50 mouse cellular contexts compared by ENCODE assay signal in genomic region chr8:47819034-47819433, GRCm38 (mm10). TPM values are rescaled to one million over a fixed set of nuclear protein-coding genes. Genes with fewer than 3 reads are reported as not detected.
"Had no signal": no experiment of that assay in that cellular context is flagged by ENCODE, and none has a peak within 500 bp of the region (broad histone marks: within the 10 kb centered on the region; RNA-seq: fewer than 3 reads in every experiment).

No protein-coding gene starts in this region.

- H3K36me3 ChIP-seq: heart, embryonic 10.5 days; heart, embryonic 12.5 days; heart, embryonic 13.5 days; heart, embryonic 15.5 days; hindbrain, embryonic 10.5 days; hindbrain, embryonic 12.5 days; hindbrain, embryonic 13.5 days; hindbrain, embryonic 15.5 days; intestine, embryonic 15.5 days; kidney, embryonic 15.5 days had no signal

- DNase-seq: heart, postnatal 10 days; heart, postnatal 14 days; heart, postnatal 4 days; kidney, adult 11 months; kidney, adult 18-20 months; kidney, adult 2 months; kidney, adult 8-10 months; kidney, adult 9 months; kidney, postnatal 10 days; kidney, postnatal 14 days; kidney, postnatal 25 days; kidney, postnatal 36 days; kidney, postnatal 4 days; layer of hippocampus, adult 9-11 months; layer of hippocampus, postnatal 36 days had no signal

- H3K9ac ChIP-seq: heart, embryonic 12.5 days; heart, embryonic 13.5 days; heart, embryonic 15.5 days; hindbrain, embryonic 12.5 days; hindbrain, embryonic 13.5 days; hindbrain, embryonic 14.5 days; hindbrain, embryonic 15.5 days; intestine, embryonic 15.5 days; kidney, embryonic 15.5 days had no signal

- H3K9me3 ChIP-seq: heart, embryonic 10.5 days; heart, embryonic 13.5 days; heart, embryonic 15.5 days; hindbrain, embryonic 10.5 days; hindbrain, embryonic 12.5 days; hindbrain, embryonic 13.5 days; hindbrain, embryonic 15.5 days; intestine, embryonic 15.5 days; kidney, embryonic 15.5 days had no signal

- ATAC-seq: hindbrain, embryonic 16.5 days; hindbrain, postnatal 0 days; inflammation-experienced regulatory T-cells, adult 6 months; intestine, embryonic 15.5 days; intestine, embryonic 16.5 days; intestine, postnatal 0 days had no signal

- H3K4me1 ChIP-seq: heart, embryonic 12.5 days; heart, embryonic 13.5 days; heart, embryonic 15.5 days; hindbrain, embryonic 12.5 days; hindbrain, embryonic 13.5 days; hindbrain, embryonic 15.5 days; kidney, embryonic 15.5 days had no signal

- H3K27me3 ChIP-seq: heart, embryonic 12.5 days; heart, embryonic 13.5 days; heart, embryonic 15.5 days; hindbrain, embryonic 12.5 days; hindbrain, embryonic 13.5 days; hindbrain, embryonic 15.5 days; intestine, embryonic 15.5 days; kidney, embryonic 15.5 days had no signal

- H3K4me2 ChIP-seq: heart, embryonic 11.5 days; heart, embryonic 12.5 days; heart, embryonic 13.5 days; heart, embryonic 15.5 days; hindbrain, embryonic 12.5 days; hindbrain, embryonic 13.5 days; hindbrain, embryonic 14.5 days; hindbrain, embryonic 15.5 days; intestine, embryonic 15.5 days; kidney, embryonic 15.5 days had no signal

- H3K4me3 ChIP-seq: heart, embryonic 10.5 days; heart, embryonic 12.5 days; heart, embryonic 13.5 days; heart, embryonic 15.5 days; hindbrain, embryonic 10.5 days; hindbrain, embryonic 12.5 days; hindbrain, embryonic 13.5 days; hindbrain, embryonic 15.5 days; intestine, embryonic 15.5 days; kidney, embryonic 15.5 days; layer of hippocampus, adult 2 months had no signal

- H3K27ac ChIP-seq: heart, embryonic 10.5 days; heart, embryonic 13.5 days; heart, embryonic 15.5 days; hindbrain, embryonic 10.5 days; hindbrain, embryonic 12.5 days; hindbrain, embryonic 13.5 days; hindbrain, embryonic 14.5 days; hindbrain, embryonic 15.5 days; hindbrain, postnatal 0 days; intestine, embryonic 15.5 days; kidney, embryonic 15.5 days; kidney, postnatal 0 days; layer of hippocampus, adult 2 months had no signal

RNA-seq across cellular contexts. Expression of gene Cldn24, which starts 2.9 kb away (rescaled TPM):
- total RNA-seq: heart, adult 8-10 months; heart, postnatal 10 days; heart, postnatal 14 days; heart, postnatal 25 days; heart, postnatal 4 days; hematopoietic stem cell, adult 5-6 weeks; hindbrain, postnatal 0 days; layer of hippocampus, adult 18-20 months; layer of hippocampus, adult 2 months; layer of hippocampus, adult 8-10 months; layer of hippocampus, postnatal 10 days; layer of hippocampus, postnatal 14 days; layer of hippocampus, postnatal 25 days; layer of hippocampus, postnatal 36 days had no signal
- polyA plus RNA-seq: heart, embryonic 10.5 days; heart, embryonic 11.5 days; heart, embryonic 12.5 days; heart, embryonic 13.5 days; heart, embryonic 14.5 days; heart, embryonic 15.5 days; heart, embryonic 16.5 days; heart, postnatal 0 days; hindbrain, embryonic 10.5 days; hindbrain, embryonic 11.5 days; hindbrain, embryonic 13.5 days; hindbrain, embryonic 14.5 days; hindbrain, embryonic 15.5 days; hindbrain, embryonic 16.5 days; hindbrain, postnatal 0 days; inflammation-experienced regulatory T-cells, adult 6 months; intestine, embryonic 14.5 days; intestine, embryonic 15.5 days; intestine, embryonic 16.5 days; intestine, postnatal 0 days; kidney, adult 2 months; kidney, embryonic 14.5 days; kidney, embryonic 15.5 days; kidney, embryonic 16.5 days; kidney, postnatal 0 days; large intestine, adult 2 months had no signal

RNA-seq across cellular contexts. Expression of gene Cldn22, which starts 5.2 kb away (rescaled TPM):
- total RNA-seq: heart, adult 8-10 months; heart, postnatal 10 days; heart, postnatal 14 days; heart, postnatal 25 days; heart, postnatal 4 days; hematopoietic stem cell, adult 5-6 weeks; hindbrain, postnatal 0 days had no signal
- polyA plus RNA-seq: heart, embryonic 10.5 days; heart, embryonic 11.5 days; heart, embryonic 12.5 days; heart, embryonic 13.5 days; heart, embryonic 14.5 days; heart, embryonic 15.5 days; heart, embryonic 16.5 days; heart, postnatal 0 days; hindbrain, embryonic 10.5 days; hindbrain, embryonic 11.5 days; hindbrain, embryonic 12.5 days; hindbrain, embryonic 13.5 days; hindbrain, embryonic 14.5 days; hindbrain, embryonic 15.5 days; hindbrain, embryonic 16.5 days; hindbrain, postnatal 0 days; inflammation-experienced regulatory T-cells, adult 6 months; intestine, embryonic 14.5 days; intestine, embryonic 15.5 days; intestine, embryonic 16.5 days; intestine, postnatal 0 days; kidney, embryonic 14.5 days; kidney, embryonic 15.5 days; kidney, embryonic 16.5 days; kidney, postnatal 0 days had no signal
